Mouse (Mus musculus) megakaryocyte, embryonic 14.5 days (primary cell): Measurements from ENCODE around the gene Dusp6. TPM values are rescaled to one million over a fixed set of nuclear protein-coding genes. Genes with fewer than 3 reads are reported as not detected.

Source experiments
- H3K27me3 ChIP-seq: replicated peaks from 2 replicates; pipeline ENCODE3; 2012; ENCODE audit warnings: inconsistent platforms
- H3K36me3 ChIP-seq: replicated peaks from 2 replicates; pipeline ENCODE3; 2012; ENCODE audit warnings: low read length, inconsistent platforms, mixed read lengths
- H3K4me1 ChIP-seq: 2 replicates; pipeline ENCODE4 v1.6.1; 2012; ENCODE audit warnings: inconsistent platforms
- H3K4me3 ChIP-seq: replicated peaks from 2 replicates; pipeline ENCODE3; 2012; ENCODE audit warnings: moderate library complexity, mild to moderate bottlenecking, inconsistent platforms
- H3K9me3 ChIP-seq: 2 replicates; pipeline ENCODE4 v1.6.1; 2012; ENCODE audit warnings: inconsistent platforms
- FLI1 ChIP-seq: IDR thresholded peaks from 2 replicates; pipeline ENCODE4 v1.6.1; 2012; ENCODE audit warnings: low read length, inconsistent platforms, mixed read lengths
- GATA1 ChIP-seq: IDR thresholded peaks from 3 replicates; pipeline ENCODE4 v1.6.1; 2012; ENCODE audit warnings: mixed read lengths, low read length, inconsistent platforms, borderline replicate concordance
- polyA plus RNA-seq: library from polyadenylated mRNA; stranded (reverse); fragments of >175 nt; gene quantifications from 2 replicates; pipeline ENCODE4 v1.2.3, GENCODE M21; 2012; ENCODE audit warnings: low replicate concordance; ENCODE audit not compliant: insufficient read depth

Dusp6 gene
- polyA plus RNA-seq, 1 experiment: 9.2 TPM

DNA sequence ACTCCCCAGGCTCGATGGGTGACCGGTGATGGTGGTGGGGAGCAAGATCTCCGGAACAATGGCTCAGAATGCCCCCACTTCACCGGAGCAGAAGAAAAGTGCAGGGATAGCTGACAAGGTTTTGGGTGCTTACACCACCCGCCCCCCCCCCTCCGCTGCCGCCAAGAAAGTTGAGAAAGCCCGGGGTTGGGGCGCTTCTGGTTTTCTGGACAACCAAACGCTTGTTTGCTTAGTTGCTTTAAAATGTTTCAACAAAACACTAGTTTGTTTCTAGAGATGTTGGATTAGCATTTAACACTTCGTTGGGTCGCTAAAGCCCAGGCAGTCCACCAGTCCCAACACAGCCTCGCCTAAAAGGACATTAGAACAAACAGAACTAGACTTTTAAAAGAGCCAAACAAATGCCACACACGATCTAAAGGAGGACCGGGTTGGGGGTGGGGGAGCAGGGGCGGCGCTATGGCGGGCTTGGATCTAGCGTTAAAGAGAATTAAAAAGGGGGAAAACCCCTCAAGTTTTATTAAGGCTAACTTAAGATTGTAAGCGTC, 638 bp upstream of the Dusp6 start:
- H3K36me3 ChIP-seq: peaks cover 13% of the 10 kb centered on the region
- peaks cover 2% of the 10 kb centered on the region for H3K27me3 ChIP-seq
- no peak for TF ChIP-seq GATA1
- no peak for TF ChIP-seq FLI1
- H3K4me3 ChIP-seq: peak overlapping the region; percentile 99
- H3K4me1 ChIP-seq: peaks cover 70% of the 10 kb centered on the region
- no peaks in the 10 kb centered on the region for H3K9me3 ChIP-seq

- H3K4me1 ChIP-seq: peaks cover 70% of the 10 kb centered on the region
- TF ChIP-seq GATA1: no peak
- no peak for TF ChIP-seq FLI1
- peak overlapping the region; percentile 99 for H3K4me3 ChIP-seq
- H3K36me3 ChIP-seq: peaks cover 16% of the 10 kb centered on the region
- no peaks in the 10 kb centered on the region for H3K9me3 ChIP-seq
- peaks cover 2% of the 10 kb centered on the region for H3K27me3 ChIP-seq
Observed at GRCm38 (mm10) chr10:99263419-99264221, 589 bp downstream of the Dusp6 start.

- Histone ChIP-seq H3K4me3 (peak overlapping the region; percentile 99), H3K4me1 (peaks cover 71% of the 10 kb centered on the region), H3K9me3 (no peaks in the 10 kb centered on the region), H3K27me3 (peaks cover 2% of the 10 kb centered on the region), H3K36me3 (peaks cover 16% of the 10 kb centered on the region)
- no peak for TF ChIP-seq FLI1
- TF ChIP-seq GATA1: no peak
Observed at GRCm38 (mm10) chr10:99264301-99265010, 1.4 kb downstream of the Dusp6 start.

GRCm38 (mm10) chr10:99265011-99265694, 2.1 kb downstream of the Dusp6 start:
- TF ChIP-seq GATA1 (no peak), FLI1 (no peak)
- peaks cover 16% of the 10 kb centered on the region for H3K36me3 ChIP-seq
- peaks cover 2% of the 10 kb centered on the region for H3K27me3 ChIP-seq
- H3K4me1 ChIP-seq: peaks cover 65% of the 10 kb centered on the region
- H3K9me3 ChIP-seq: no peaks in the 10 kb centered on the region
- peak overlapping the region; percentile 99 for H3K4me3 ChIP-seq

GRCm38 (mm10) chr10:99266025-99266424, 3.0 kb downstream of the Dusp6 start:
- Histone ChIP-seq H3K27me3 (peaks cover 2% of the 10 kb centered on the region), H3K9me3 (no peaks in the 10 kb centered on the region), H3K4me1 (peaks cover 61% of the 10 kb centered on the region), H3K4me3 (peak overlapping the region; percentile 99), H3K36me3 (peaks cover 16% of the 10 kb centered on the region)
- TF ChIP-seq FLI1 (no peak), GATA1 (no peak)

GRCm38 (mm10) chr10:99267621-99268020, 4.6 kb downstream of the Dusp6 start:
- TF ChIP-seq GATA1 (no peak), FLI1 (no peak)
- Histone ChIP-seq H3K9me3 (no peaks in the 10 kb centered on the region), H3K4me3 (no peak overlapping the region), H3K4me1 (peaks cover 59% of the 10 kb centered on the region), H3K27me3 (peaks cover 2% of the 10 kb centered on the region), H3K36me3 (peaks cover 16% of the 10 kb centered on the region)

DNA sequence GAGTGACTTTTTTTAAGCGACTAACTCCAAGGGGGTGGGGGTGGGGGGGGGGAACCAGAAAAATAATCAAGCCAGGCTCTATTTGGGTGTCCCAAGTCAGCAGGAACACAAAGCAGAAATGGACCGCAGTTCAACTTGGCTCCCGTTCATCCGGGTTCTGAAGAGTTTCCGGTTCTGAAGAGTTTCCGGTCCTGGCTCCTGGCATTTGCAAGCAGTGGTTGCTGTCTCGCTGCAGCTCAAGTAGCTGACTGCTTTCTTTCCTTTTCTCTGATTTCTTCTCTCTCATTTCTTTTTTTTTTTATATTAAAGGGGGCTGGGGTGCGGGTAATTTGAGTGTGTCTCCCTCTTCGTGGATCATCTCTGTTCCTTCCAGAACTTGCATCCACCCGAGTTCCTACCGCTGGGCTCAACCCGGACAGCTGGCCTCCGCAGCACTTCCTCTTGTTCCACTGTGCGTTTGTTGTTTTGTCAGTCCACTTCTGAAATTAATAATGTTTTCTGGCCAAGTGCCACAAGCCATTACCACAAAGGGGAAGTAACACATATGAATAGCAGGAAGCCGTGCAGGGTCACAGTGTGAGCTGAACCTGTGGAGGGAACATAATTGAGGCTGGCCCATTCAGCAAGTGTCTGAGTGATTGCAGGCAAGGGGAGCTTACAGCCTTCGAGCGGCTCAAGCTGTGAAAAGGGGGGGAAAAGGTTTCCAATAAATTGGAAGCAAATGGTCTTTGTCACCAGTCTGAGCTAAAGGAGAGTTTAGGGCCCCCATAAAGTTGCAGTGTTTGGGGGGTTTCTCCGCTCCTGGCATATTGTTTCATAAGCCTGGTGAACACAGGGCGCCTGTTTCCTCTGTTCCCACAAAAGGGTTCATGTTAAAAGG, 5.6 kb downstream of the Dusp6 start:
- Histone ChIP-seq H3K4me1 (peaks cover 63% of the 10 kb centered on the region), H3K27me3 (peaks cover under 1% of the 10 kb centered on the region), H3K4me3 (peak overlapping the region; percentile 87), H3K36me3 (peaks cover 16% of the 10 kb centered on the region), H3K9me3 (no peaks in the 10 kb centered on the region)
- TF ChIP-seq FLI1 (no peak), GATA1 (no peak)

GRCm38 (mm10) chr10:99269301-99269701, 6.3 kb downstream of the Dusp6 start:
- Histone ChIP-seq H3K4me1 (peaks cover 56% of the 10 kb centered on the region), H3K9me3 (no peaks in the 10 kb centered on the region), H3K4me3 (peak overlapping the region; percentile 62), H3K36me3 (peaks cover 16% of the 10 kb centered on the region), H3K27me3 (no peaks in the 10 kb centered on the region)
- TF ChIP-seq FLI1: no peak
- TF ChIP-seq GATA1: no peak

DNA sequence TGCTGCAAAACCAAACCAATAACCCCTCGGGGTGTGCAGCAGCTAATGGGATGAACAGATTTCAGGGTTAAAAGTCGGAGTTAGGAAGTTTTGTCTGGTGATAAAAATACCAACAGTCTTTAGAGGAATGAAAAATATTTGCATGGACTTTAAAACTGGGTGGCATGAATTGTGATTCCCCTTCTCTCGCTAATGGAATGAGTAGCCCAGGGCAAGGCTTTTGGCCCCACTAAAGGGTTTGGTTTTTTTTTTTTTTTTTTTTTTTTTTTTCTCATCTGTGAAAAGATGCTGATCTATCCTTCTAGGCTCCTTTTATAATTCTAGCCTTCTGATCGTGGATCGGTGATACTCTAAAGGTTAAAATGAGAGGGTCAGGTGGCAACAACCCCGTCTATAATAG, 6.7 kb downstream of the Dusp6 start:
- Histone ChIP-seq H3K4me3 (no peak overlapping the region), H3K4me1 (peaks cover 52% of the 10 kb centered on the region), H3K27me3 (no peaks in the 10 kb centered on the region), H3K36me3 (peaks cover 16% of the 10 kb centered on the region), H3K9me3 (no peaks in the 10 kb centered on the region)
- TF ChIP-seq GATA1 (no peak), FLI1 (no peak)
